Mouse (Mus musculus): ENCODE measurements at regions not wholly inside any gene's neighbourhood (a gene's known extent, or its start where the extent isn't known, plus 50 kb on each side); places are given as distances from the start of the nearest gene placed in this dataset.

- DNase-seq (ENCODE audit: low spot score): peak; percentile 76
Measured at GRCm38 (mm10) chr11:38938124-38938883, 1702.5 kb upstream of the Tenm2 start.
